Comparison of ENCODE assay signal across 12 mouse cellular contexts in the genomic region with DNA sequence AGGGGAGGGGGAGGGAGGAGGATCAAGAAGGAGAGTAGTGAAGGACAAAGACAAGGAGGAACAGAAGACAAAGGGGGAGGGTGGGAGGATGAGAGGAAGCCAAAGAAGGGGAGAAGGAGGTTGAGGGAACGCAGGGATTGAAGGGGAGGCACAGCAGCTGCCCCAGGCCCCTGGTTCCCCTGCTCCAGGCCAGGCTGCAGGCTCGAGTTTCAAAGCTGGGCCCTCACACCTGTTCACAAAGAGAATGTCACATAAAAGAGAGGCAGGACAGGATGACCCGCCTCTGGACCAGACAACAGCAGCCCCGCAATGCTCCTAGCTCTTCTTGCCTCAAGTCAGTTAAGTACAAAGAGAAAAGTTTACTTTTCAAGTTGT.
A peak's percentile ranks its signal among the peaks of the same experiment; 100 is the strongest.
DNase-seq lines count a peak whose midpoint lies in the region; ATAC-seq and TF ChIP-seq lines count a peak whose summit lies in the region.
"Had no signal": no experiment of that assay in that cellular context is flagged by ENCODE, and none has a peak within 500 bp of the region (broad histone marks: within the 10 kb centered on the region; RNA-seq: fewer than 3 reads in every experiment).

No protein-coding gene starts in this region.

- H3K36me3 ChIP-seq in heart, embryonic 12.5 days = no peaks in the 10 kb centered on the region
- H3K36me3 ChIP-seq in ES-E14 (ENCODE audit: control insufficient read depth, insufficient read depth, low read length, poor library complexity, severe bottlenecking) = no peaks in the 10 kb centered on the region
- H3K36me3 ChIP-seq in forebrain, embryonic 15.5 days = no peaks in the 10 kb centered on the region
- no peaks in the 10 kb centered on the region for H3K36me3 ChIP-seq in midbrain, embryonic 11.5 days (ENCODE audit: control insufficient read depth, insufficient read depth, low read length)

- 49% methylated on average over 4 of the region's 4 CpGs for WGBS in heart, embryonic 12.5 days
- WGBS in forebrain, embryonic 15.5 days = 10% methylated on average over 4 of the region's 4 CpGs
- WGBS in midbrain, embryonic 11.5 days = 4% methylated on average over 4 of the region's 4 CpGs

- intact Hi-C loops in heart, postnatal 14 days (cut with DNase I) = no loop called here

- in situ Hi-C loops in ES-E14 (cut with MboI; ENCODE audit: low sequenced_read_pairs in 2 of 2, unreplicated experiment in 2 of 2) = no loop called here

- H3K27ac ChIP-seq in heart, embryonic 12.5 days (ENCODE audit: poor library complexity, severe bottlenecking) = no peak overlapping the region
- H3K27ac ChIP-seq in ES-E14 (ENCODE audit: insufficient read depth, low read depth, low read length, poor library complexity, severe bottlenecking) = peak overlapping the region; percentile 95
- peak overlapping the region; percentile 80 for H3K27ac ChIP-seq in forebrain, embryonic 15.5 days (replicated peaks)
- peak overlapping the region; percentile 91 for H3K27ac ChIP-seq in midbrain, embryonic 11.5 days (ENCODE audit: low read depth, low read length)

- peaks cover 6% of the 10 kb centered on the region for H3K4me1 ChIP-seq in heart, embryonic 12.5 days (replicated peaks)
- peaks cover 9 to 20% of the 10 kb centered on the region in 2 experiments for H3K4me1 ChIP-seq in ES-E14 (ENCODE audit: control insufficient read depth in 2 of 2, insufficient read depth in 2 of 2, low read length in 2 of 2, poor library complexity in 1 of 2)
- peaks cover 16% of the 10 kb centered on the region for H3K4me1 ChIP-seq in forebrain, embryonic 15.5 days
- H3K4me1 ChIP-seq in midbrain, embryonic 11.5 days (ENCODE audit: control insufficient read depth, insufficient read depth, low read length) = peaks cover 22% of the 10 kb centered on the region

- 0 out of 2 replicates have a peak overlapping the region, but pooled peaks have one; percentile 25 for H3K9ac ChIP-seq in heart, embryonic 12.5 days
- peak overlapping the region; percentile 51; the same call in 1 of the 2 replicates for H3K9ac ChIP-seq in ES-E14 (ENCODE audit: insufficient read depth, low read depth, low read length, poor library complexity, severe bottlenecking)
- H3K9ac ChIP-seq in forebrain, embryonic 15.5 days (replicated peaks) = no peak overlapping the region
- H3K9ac ChIP-seq in midbrain, embryonic 11.5 days (ENCODE audit: low read length) = peak overlapping the region; percentile 54; the same call in 1 of the 2 replicates
- H3K9ac ChIP-seq: liver, postnatal 0 days had no signal

- no peak for DNase-seq in heart, postnatal 14 days
- no peak for DNase-seq in ES-E14 (ENCODE audit: low read depth, low spot score)
- DNase-seq in midbrain, embryonic 11.5 days (ENCODE audit: low spot score, missing footprints) = no peak
- DNase-seq in gastrocnemius, adult 8-10 months (ENCODE audit: low spot score in 2 of 2) = no peak
- no peak for DNase-seq in spleen, postnatal 4 days (ENCODE audit: low spot score in 2 of 2)
- DNase-seq: adrenal gland, postnatal 36 days; liver, postnatal 0 days had no signal

- no peaks in the 10 kb centered on the region for H3K9me3 ChIP-seq in heart, embryonic 12.5 days (replicated peaks)
- no peaks in the 10 kb centered on the region for H3K9me3 ChIP-seq in ES-E14 (ENCODE audit: control insufficient read depth, insufficient read depth, low read depth, low read length)
- no peaks in the 10 kb centered on the region for H3K9me3 ChIP-seq in forebrain, embryonic 15.5 days
- no peaks in the 10 kb centered on the region for H3K9me3 ChIP-seq in midbrain, embryonic 11.5 days (ENCODE audit: control insufficient read depth, low read length)

- no peak overlapping the region; the same call in 1 of the 2 replicates for H3K4me2 ChIP-seq in heart, embryonic 12.5 days
- peak overlapping the region; percentile 37; the same call in 1 of the 2 replicates for H3K4me2 ChIP-seq in forebrain, embryonic 15.5 days (replicated peaks)
- H3K4me2 ChIP-seq in midbrain, embryonic 11.5 days = peak overlapping the region; percentile 32; the same call in 1 of the 2 replicates

- no peak for ATAC-seq in heart, embryonic 12.5 days (ENCODE audit: insufficient number of reproducible peaks, low FRiP score)
- no peak for ATAC-seq in forebrain, embryonic 15.5 days (replicated peaks)
- ATAC-seq in midbrain, embryonic 11.5 days (ENCODE audit: low FRiP score) = no peak
- ATAC-seq in megakaryocyte progenitor cell, adult 5-6 weeks (replicated peaks; ENCODE audit: poor library complexity) = no peak
- ATAC-seq: liver, postnatal 0 days; Patski had no signal

- H3K27me3 ChIP-seq in heart, embryonic 12.5 days (replicated peaks) = 0 out of 2 replicates have a peak, but pooled peaks cover 5% of the 10 kb centered on the region
- no peaks in the 10 kb centered on the region for H3K27me3 ChIP-seq in forebrain, embryonic 15.5 days
- no peaks in the 10 kb centered on the region for H3K27me3 ChIP-seq in midbrain, embryonic 11.5 days (ENCODE audit: control insufficient read depth, insufficient read depth, low read length)
- H3K27me3 ChIP-seq: Patski had no signal

- no peak overlapping the region for H3K4me3 ChIP-seq in heart, embryonic 12.5 days
- H3K4me3 ChIP-seq in ES-E14 (ENCODE audit: insufficient read depth in 1 of 2, low read depth in 1 of 2, low read length in 2 of 2, poor library complexity in 1 of 2, severe bottlenecking in 1 of 2) = peak overlapping the region; percentile 45 to 56; a peak in 3 of 4 replicates
- H3K4me3 ChIP-seq in forebrain, embryonic 15.5 days = no peak overlapping the region
- no peak overlapping the region for H3K4me3 ChIP-seq in midbrain, embryonic 11.5 days (ENCODE audit: low read depth, low read length)
- H3K4me3 ChIP-seq: erythroblast, embryonic 14.5 days had no signal

TF ChIP-seq in ES-E14, 5 proteins besides CTCF, POLR2A, EP300 and RAD21:
- TF ChIP-seq CHD2 (IDR thresholded peaks at IDR 0.05; ENCODE audit: low read depth, low read length) = no peak
- no peak for TF ChIP-seq ZC3H11A (IDR thresholded peaks at IDR 0.05; ENCODE audit: borderline replicate concordance, low read depth, low read length)
- TF ChIP-seq ZNF384 (IDR thresholded peaks at IDR 0.05; ENCODE audit: low read depth, low read length) = no peak
- TF ChIP-seq MAFK (IDR thresholded peaks at IDR 0.05; ENCODE audit: insufficient read depth, low read depth, low read length) = no peak
- TF ChIP-seq HCFC1 (IDR thresholded peaks at IDR 0.05; ENCODE audit: borderline replicate concordance, insufficient read depth, low read length) = no peak

Comparison
In these comparisons a context has a peak if more than half of its experiments do, and no peak if none do; other contexts are left out.
1. H3K4me3 ChIP-seq: peak in ES-E14 (2 of 2); none in heart, embryonic 12.5 days (single experiment), forebrain, embryonic 15.5 days (single experiment) and midbrain, embryonic 11.5 days (single experiment).